Comparison of ENCODE assay signal across 15 mouse cellular contexts in the genomic region with DNA sequence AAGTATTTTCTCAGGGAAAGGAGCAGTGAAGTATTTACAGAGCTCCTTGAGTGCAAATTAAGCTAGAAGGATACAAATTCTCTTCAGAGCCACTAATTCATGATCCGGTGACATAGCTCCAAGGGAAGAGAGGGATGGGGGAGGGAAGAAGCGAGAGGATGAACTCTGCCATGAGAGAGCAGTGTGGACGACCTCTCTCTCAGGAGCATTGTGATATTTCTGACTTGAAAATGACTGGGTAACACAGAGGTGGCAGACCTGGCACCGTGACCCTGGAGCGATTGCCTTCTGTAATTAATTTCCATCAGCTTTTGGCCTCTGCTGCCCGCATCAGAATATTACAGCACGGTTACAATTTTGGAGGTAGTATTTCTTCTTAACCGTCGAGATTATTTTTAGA. TPM values are rescaled to one million over a fixed set of nuclear protein-coding genes. Genes with fewer than 3 reads are reported as not detected.
A peak's percentile ranks its signal among the peaks of the same experiment; 100 is the strongest.
DNase-seq lines count a peak whose midpoint lies in the region; ATAC-seq and TF ChIP-seq lines count a peak whose summit lies in the region.
"Had no signal": no experiment of that assay in that cellular context is flagged by ENCODE, and none has a peak within 500 bp of the region (broad histone marks: within the 10 kb centered on the region; RNA-seq: fewer than 3 reads in every experiment).

No protein-coding gene starts in this region.

- TF ChIP-seq CTCF in intestine, postnatal 0 days (IDR thresholded peaks at IDR 0.05; ENCODE audit: low read depth) = no peak
- no peak for TF ChIP-seq CTCF in stomach, postnatal 0 days (IDR thresholded peaks at IDR 0.05; ENCODE audit: low read depth)

- peaks cover 17% of the 10 kb centered on the region for H3K4me1 ChIP-seq in kidney, embryonic 15.5 days
- no peaks in the 10 kb centered on the region for H3K4me1 ChIP-seq in intestine, postnatal 0 days (replicated peaks; ENCODE audit: control insufficient read depth, insufficient read depth, low read length)
- no peaks in the 10 kb centered on the region for H3K4me1 ChIP-seq in stomach, postnatal 0 days (replicated peaks; ENCODE audit: control insufficient read depth, insufficient read depth)
- no peaks in the 10 kb centered on the region for H3K4me1 ChIP-seq in forebrain, embryonic 16.5 days (replicated peaks; ENCODE audit: control insufficient read depth, insufficient read depth, low read length)

- H3K36me3 ChIP-seq in kidney, embryonic 15.5 days = no peaks in the 10 kb centered on the region
- H3K36me3 ChIP-seq in intestine, postnatal 0 days (ENCODE audit: control insufficient read depth, insufficient read depth) = no peaks in the 10 kb centered on the region
- no peaks in the 10 kb centered on the region for H3K36me3 ChIP-seq in stomach, postnatal 0 days (ENCODE audit: control insufficient read depth, insufficient read depth, low read length)
- no peaks in the 10 kb centered on the region for H3K36me3 ChIP-seq in forebrain, embryonic 16.5 days (ENCODE audit: control insufficient read depth, insufficient read depth)

- WGBS in kidney, embryonic 15.5 days = 44% methylated on average over 9 of the region's 9 CpGs
- WGBS in intestine, postnatal 0 days = 64% methylated on average over 9 of the region's 9 CpGs
- 55% methylated on average over 9 of the region's 9 CpGs for WGBS in stomach, postnatal 0 days
- 70% methylated on average over 9 of the region's 9 CpGs for WGBS in forebrain, embryonic 16.5 days

- no peak overlapping the region for H3K4me3 ChIP-seq in kidney, embryonic 15.5 days (replicated peaks)
- no peak overlapping the region for H3K4me3 ChIP-seq in intestine, postnatal 0 days (ENCODE audit: low read depth, low read length)
- peak overlapping the region; percentile 25 for H3K4me3 ChIP-seq in stomach, postnatal 0 days (ENCODE audit: low read depth, low read length)
- H3K4me3 ChIP-seq in forebrain, embryonic 16.5 days (replicated peaks; ENCODE audit: low read length) = no peak overlapping the region

- TF ChIP-seq EP300 in stomach, postnatal 0 days (optimal IDR thresholded peaks at IDR 0.05) = no peak

- no peaks in the 10 kb centered on the region for H3K9me3 ChIP-seq in kidney, embryonic 15.5 days (replicated peaks)
- H3K9me3 ChIP-seq in intestine, postnatal 0 days (ENCODE audit: control insufficient read depth) = no peaks in the 10 kb centered on the region
- H3K9me3 ChIP-seq in stomach, postnatal 0 days (ENCODE audit: control insufficient read depth, low read length) = no peaks in the 10 kb centered on the region
- H3K9me3 ChIP-seq in forebrain, embryonic 16.5 days (ENCODE audit: control insufficient read depth, low read length) = no peaks in the 10 kb centered on the region

- no peak for DNase-seq in kidney, postnatal 10 days
- DNase-seq in testis, postnatal 10 days (ENCODE audit: low spot score) = peak; percentile 23
- no peak for DNase-seq in testis, postnatal 14 days (ENCODE audit: low spot score)
- no peak for DNase-seq in stomach, postnatal 0 days (ENCODE audit: low spot score)
- no peak for DNase-seq in frontal cortex, postnatal 36 days (ENCODE audit: low spot score in 2 of 2)
- DNase-seq: adrenal gland, postnatal 25 days; kidney, adult 11 months; spleen, adult 18-20 months; thymus, postnatal 14 days had no signal

- no peaks in the 10 kb centered on the region for H3K27me3 ChIP-seq in kidney, embryonic 15.5 days
- no peaks in the 10 kb centered on the region for H3K27me3 ChIP-seq in intestine, postnatal 0 days (replicated peaks; ENCODE audit: control insufficient read depth, insufficient read depth, low read length)
- no peaks in the 10 kb centered on the region for H3K27me3 ChIP-seq in stomach, postnatal 0 days (ENCODE audit: control insufficient read depth, insufficient read depth, low read length)
- H3K27me3 ChIP-seq in forebrain, embryonic 16.5 days (replicated peaks; ENCODE audit: control insufficient read depth, insufficient read depth, low read length) = no peaks in the 10 kb centered on the region
- H3K27me3 ChIP-seq: CH12.LX had no signal

- no peak overlapping the region for H3K9ac ChIP-seq in kidney, embryonic 15.5 days
- 0 out of 2 replicates have a peak overlapping the region, but pooled peaks have one; percentile 31 for H3K9ac ChIP-seq in intestine, postnatal 0 days (ENCODE audit: low read depth, low read length)
- peak overlapping the region; percentile 18; the same call in 1 of the 2 replicates for H3K9ac ChIP-seq in stomach, postnatal 0 days (ENCODE audit: low read length)
- no peak overlapping the region for H3K9ac ChIP-seq in forebrain, embryonic 16.5 days (replicated peaks; ENCODE audit: low read depth, low read length)

- no peak overlapping the region for H3K4me2 ChIP-seq in kidney, embryonic 15.5 days
- H3K4me2 ChIP-seq in intestine, postnatal 0 days (replicated peaks; ENCODE audit: low read depth) = peak overlapping the region; percentile 24; the same call in 1 of the 2 replicates
- H3K4me2 ChIP-seq in stomach, postnatal 0 days (replicated peaks; ENCODE audit: low read depth) = peak overlapping the region; percentile 36
- H3K4me2 ChIP-seq in forebrain, embryonic 16.5 days (ENCODE audit: low read length) = no peak overlapping the region

- H3K27ac ChIP-seq in kidney, embryonic 15.5 days = peak overlapping the region; percentile 63; the same call in 1 of the 2 replicates
- no peak overlapping the region for H3K27ac ChIP-seq in intestine, postnatal 0 days (ENCODE audit: low read depth, low read length)
- H3K27ac ChIP-seq in stomach, postnatal 0 days (replicated peaks) = peak overlapping the region; percentile 50
- H3K27ac ChIP-seq in forebrain, embryonic 16.5 days (ENCODE audit: low read length) = no peak overlapping the region
- H3K27ac ChIP-seq: macrophage had no signal

- no peak for ATAC-seq in kidney, embryonic 15.5 days (replicated peaks; ENCODE audit: low FRiP score)
- no peak for ATAC-seq in intestine, postnatal 0 days
- no peak for ATAC-seq in stomach, postnatal 0 days (ENCODE audit: low FRiP score, low TSS enrichment)
- no peak for ATAC-seq in forebrain, embryonic 16.5 days
- ATAC-seq: forebrain, embryonic 14.5 days had no signal

RNA-seq across cellular contexts. Expression of a gene that starts 17.2 kb away (rescaled TPM):
- 642 and 672 TPM in 2 replicates for polyA plus RNA-seq in kidney, embryonic 15.5 days (2015; fragmentation: Nextera tagmentation; extraction: Ambion mirVana)
- 396 and 417 TPM in 2 replicates for polyA plus RNA-seq in intestine, postnatal 0 days (2015; fragmentation: Nextera tagmentation; extraction: Ambion mirVana)
- polyA plus RNA-seq in stomach, postnatal 0 days (2015; fragmentation: Nextera tagmentation; extraction: Ambion mirVana) = 497 and 534 TPM in 2 replicates
- polyA plus RNA-seq in forebrain, embryonic 16.5 days (2015; fragmentation: Nextera tagmentation; extraction: Ambion mirVana) = 110 and 142 TPM in 2 replicates

RNA-seq across cellular contexts. Expression of a gene that starts 17.4 kb away (rescaled TPM):
- 5.5 and 6.0 TPM in 2 replicates for polyA plus RNA-seq in kidney, embryonic 15.5 days (2015; fragmentation: Nextera tagmentation; extraction: Ambion mirVana)
- 8.9 and 12.4 TPM in 2 replicates for polyA plus RNA-seq in intestine, postnatal 0 days (2015; fragmentation: Nextera tagmentation; extraction: Ambion mirVana)
- polyA plus RNA-seq in stomach, postnatal 0 days (2015; fragmentation: Nextera tagmentation; extraction: Ambion mirVana) = 9.6 and 9.8 TPM in 2 replicates
- 0.77 and 1.3 TPM in 2 replicates for polyA plus RNA-seq in forebrain, embryonic 16.5 days (2015; fragmentation: Nextera tagmentation; extraction: Ambion mirVana)

Comparison
In these comparisons a context has a peak if more than half of its experiments do, and no peak if none do; other contexts are left out.
1. H3K27ac ChIP-seq: peak in kidney, embryonic 15.5 days (single experiment) and stomach, postnatal 0 days (single experiment); none in intestine, postnatal 0 days (single experiment) and forebrain, embryonic 16.5 days (single experiment).
2. H3K4me2 ChIP-seq: peak in intestine, postnatal 0 days (single experiment) and stomach, postnatal 0 days (single experiment); none in kidney, embryonic 15.5 days (single experiment) and forebrain, embryonic 16.5 days (single experiment).
3. H3K9ac ChIP-seq: peak in intestine, postnatal 0 days (single experiment) and stomach, postnatal 0 days (single experiment); none in kidney, embryonic 15.5 days (single experiment) and forebrain, embryonic 16.5 days (single experiment).